Mouse (Mus musculus) sigmoid colon, adult 10 weeks (tissue): Measurements from ENCODE around the gene Ccnb1. TPM values are rescaled to one million over a fixed set of nuclear protein-coding genes. Genes with fewer than 3 reads are reported as not detected.

Experiments
- polyA plus RNA-seq: library from polyadenylated mRNA; stranded (reverse); fragments of 350-450 nt; fragmentation: Illumina TruSeq; extraction: RNeasy Lipid Tissue Mini Kit (QIAGEN cat#74804); gene quantifications from one replicate; pipeline ENCODE4 v1.2.3, GENCODE M21; 2014; ENCODE audit warnings: low read depth, low replicate concordance

The Ccnb1 gene
- 22.2 TPM for polyA plus RNA-seq

DNA sequence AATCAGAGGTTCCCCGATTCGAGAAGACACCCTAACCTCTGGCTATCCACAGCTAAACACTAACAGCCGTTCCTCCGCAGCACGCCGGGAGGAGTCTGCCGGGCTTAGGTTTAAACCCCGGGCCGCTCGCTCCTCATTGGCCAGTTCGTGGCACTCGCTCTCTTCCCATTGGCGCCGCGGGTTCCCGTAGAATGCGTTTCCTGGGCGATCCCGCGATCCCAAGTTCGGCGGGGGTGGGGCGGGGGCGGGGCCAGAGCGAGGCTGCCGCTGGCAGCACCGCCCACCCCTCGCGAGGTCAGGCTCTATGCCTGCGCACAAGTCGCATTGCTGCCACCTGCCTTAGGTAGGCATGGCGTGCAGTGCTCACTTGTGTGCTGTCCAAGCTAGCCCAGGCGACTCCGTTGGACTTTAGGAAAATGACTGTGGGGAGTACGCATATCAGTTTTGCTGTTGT, at the start of gene Ccnb1:
Gene Ccnb1 (minus strand): TSS at position 157 of the 454 bp plus-strand sequence.

GRCm38 (mm10) chr13:100832741-100833639, 46.6 kb upstream of the Ccnb1 start, which contains the start of gene Slc30a5:
Gene Slc30a5 (minus strand): TSS chr13:100833427.

GRCm38 (mm10) chr13:100775252-100776055, 10.9 kb downstream of the Ccnb1 start, which contains the start of gene Cenph:
Gene Cenph (minus strand): TSS chr13:100775899.

DNA sequence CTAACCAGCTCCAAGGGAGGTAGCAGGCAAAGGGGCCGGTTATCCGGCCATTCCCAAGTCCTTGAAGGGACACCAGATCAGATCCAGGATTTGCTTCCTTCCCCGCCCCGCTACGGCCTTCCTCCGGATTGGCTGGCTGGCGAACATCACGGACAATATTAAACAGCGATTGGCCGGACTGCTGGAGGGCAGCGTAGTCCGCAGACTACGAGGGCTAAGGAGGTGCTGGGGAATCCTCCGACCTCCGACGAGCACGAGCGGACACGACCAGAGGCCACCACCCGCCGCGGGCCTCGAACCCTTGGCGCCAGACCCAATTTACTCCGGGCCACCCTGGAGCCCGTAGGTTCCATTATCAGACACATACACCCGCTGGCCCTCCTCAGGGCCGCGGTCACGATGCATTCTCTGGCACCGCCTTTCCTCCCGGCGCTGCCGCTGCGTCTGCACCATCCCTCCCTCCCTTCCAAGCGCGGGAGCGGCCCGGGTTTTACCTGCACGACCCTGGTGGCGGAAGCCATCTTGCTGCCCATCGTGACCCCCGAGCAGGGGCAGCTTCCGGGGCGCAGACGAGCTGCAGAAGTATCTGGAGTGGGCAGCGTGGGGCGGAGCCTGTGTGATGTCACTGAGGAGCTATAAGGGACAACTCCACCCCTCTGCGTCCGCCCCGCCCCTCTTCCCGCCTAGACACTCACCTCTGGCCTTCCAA, 42.2 kb downstream of the Ccnb1 start, which contains the start of gene Mrps36:
Gene Mrps36 (minus strand): TSS at position 624 of the 709 bp plus-strand sequence.

GRCm38 (mm10) chr13:100730861-100731176, 55.6 kb downstream of the Ccnb1 start, which contains the start of gene Cdk7:
Gene Cdk7 (minus strand): TSS chr13:100730939.

Other genes starting within 250 kb of the Ccnb1 start
- 192 TPM for gene Ocln, start 233.9 kb downstream of the Ccnb1 start, polyA plus RNA-seq
- gene Marveld2, start 169.6 kb downstream of the Ccnb1 start, polyA plus RNA-seq, result 29.9 TPM
- gene Ak6, start 135.6 kb downstream of the Ccnb1 start, polyA plus RNA-seq, result 130 TPM
- 53.6 TPM for gene Rad17, start 135.5 kb downstream of the Ccnb1 start, polyA plus RNA-seq
- 8.7 TPM for gene Taf9, start 135.0 kb downstream of the Ccnb1 start, polyA plus RNA-seq
- 7.8 TPM for gene Ccdc125, start 116.9 kb downstream of the Ccnb1 start, polyA plus RNA-seq
- gene Cdk7, start 55.6 kb downstream of the Ccnb1 start, polyA plus RNA-seq, result 51.2 TPM
- gene Mrps36, start 41.9 kb downstream of the Ccnb1 start, polyA plus RNA-seq, result 108 TPM
- 8.2 TPM for gene Cenph, start 10.7 kb downstream of the Ccnb1 start, polyA plus RNA-seq
- gene Slc30a5, start 46.9 kb upstream of the Ccnb1 start, polyA plus RNA-seq, result 133 TPM